8 mouse cellular contexts compared by ENCODE assay signal in the genomic region with DNA sequence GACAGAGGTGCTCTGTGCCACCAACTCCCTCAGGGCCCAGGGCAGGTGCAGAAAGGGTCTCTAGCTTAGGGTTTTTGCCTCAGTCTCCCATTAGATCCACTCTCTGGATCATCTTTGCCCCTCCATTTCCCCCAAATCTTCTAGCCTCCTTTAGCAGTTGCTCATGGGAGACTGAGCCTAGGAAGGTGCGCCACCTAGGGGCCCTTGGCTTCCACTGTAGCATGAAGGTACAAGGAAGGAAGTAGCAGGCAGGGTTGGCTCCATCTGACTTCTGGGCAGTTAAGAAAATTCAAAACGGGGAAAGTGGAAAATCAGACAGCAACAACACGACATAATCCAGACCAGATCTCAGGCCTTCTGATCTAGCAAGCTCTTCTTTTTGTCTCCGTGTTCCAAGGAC. TPM values are rescaled to one million over a fixed set of nuclear protein-coding genes. Genes with fewer than 3 reads are reported as not detected.
DNase-seq lines count a peak whose midpoint lies in the region; ATAC-seq and TF ChIP-seq lines count a peak whose summit lies in the region.
"Had no signal": no experiment of that assay in that cellular context is flagged by ENCODE, and none has a peak within 500 bp of the region (broad histone marks: within the 10 kb centered on the region; RNA-seq: fewer than 3 reads in every experiment).

No protein-coding gene starts in this region.

- TF ChIP-seq CTCF in spleen, adult 2 months (IDR thresholded peaks at IDR 0.05; ENCODE audit: extremely low read depth, insufficient read depth, insufficient read length, insufficient replicate concordance), result peak; percentile 69; the same call in 1 of the 2 replicates

- no peaks in the 10 kb centered on the region for H3K27me3 ChIP-seq in spleen, adult 2 months (ENCODE audit: control insufficient read depth, insufficient read depth, low read length)

- TF ChIP-seq POLR2A in spleen, adult 2 months (IDR thresholded peaks at IDR 0.05; ENCODE audit: low read depth, low read length), result no peak

- WGBS in spleen, adult 2 months, result 10% methylated on average over 4 of the region's 4 CpGs

- H3K4me3 ChIP-seq in spleen, adult 2 months (ENCODE audit: extremely low read depth, insufficient read depth, insufficient read length), result no peak overlapping the region
- H3K4me3 ChIP-seq: liver, embryonic 13.5 days had no signal

- no peaks in the 10 kb centered on the region for H3K4me1 ChIP-seq in spleen, adult 2 months (ENCODE audit: control insufficient read depth, insufficient read depth, insufficient read length)

- peak; percentile 16 for DNase-seq in CD4-positive helper T cell, adult 2 months (ENCODE audit: low read depth, low spot score)
- DNase-seq in MEL-GATA-1-ER (ENCODE audit: extremely low read depth, low read depth), result peak; percentile 52
- peak; percentile 61 for DNase-seq in cerebellum, adult 8-10 months
- peak; percentile 56 to 84 for DNase-seq in kidney, postnatal 36 days
- DNase-seq in lung, postnatal 14 days, result peak; percentile 75
- peak; percentile 15 to 47 for DNase-seq in spleen, adult 2 months (ENCODE audit: low read depth in 1 of 2, low spot score in 2 of 2)
- DNase-seq: liver, embryonic 13.5 days had no signal

- no peak overlapping the region for H3K27ac ChIP-seq in spleen, adult 2 months (ENCODE audit: insufficient read depth, low read length)
- H3K27ac ChIP-seq: liver, embryonic 13.5 days had no signal

- peak; percentile 78 for ATAC-seq in frontal cortex, adult (ENCODE audit: low TSS enrichment)

- no peaks in the 10 kb centered on the region for H3K36me3 ChIP-seq in spleen, adult 2 months (ENCODE audit: control insufficient read depth, insufficient read depth, low read length)
- H3K36me3 ChIP-seq: liver, embryonic 13.5 days had no signal

RNA-seq across cellular contexts. Expression of gene Scmh1, which starts 36.4 kb away (rescaled TPM):
- polyA plus RNA-seq in spleen, adult 2 months (2012; rRNA removed), result 11.8 and 12.0 TPM in 2 replicates

Comparison
In these comparisons a context has a peak if more than half of its experiments do, and no peak if none do; other contexts are left out.
1. DNase-seq: peak in every context shown above with its lines; median percentile 75 in lung, postnatal 14 days; 70 in kidney, postnatal 36 days; 61 in cerebellum, adult 8-10 months; 52 in MEL-GATA-1-ER; 31 in spleen, adult 2 months; 16 in CD4-positive helper T cell, adult 2 months.